25 mouse cellular contexts compared by ENCODE assay signal in the genomic region with DNA sequence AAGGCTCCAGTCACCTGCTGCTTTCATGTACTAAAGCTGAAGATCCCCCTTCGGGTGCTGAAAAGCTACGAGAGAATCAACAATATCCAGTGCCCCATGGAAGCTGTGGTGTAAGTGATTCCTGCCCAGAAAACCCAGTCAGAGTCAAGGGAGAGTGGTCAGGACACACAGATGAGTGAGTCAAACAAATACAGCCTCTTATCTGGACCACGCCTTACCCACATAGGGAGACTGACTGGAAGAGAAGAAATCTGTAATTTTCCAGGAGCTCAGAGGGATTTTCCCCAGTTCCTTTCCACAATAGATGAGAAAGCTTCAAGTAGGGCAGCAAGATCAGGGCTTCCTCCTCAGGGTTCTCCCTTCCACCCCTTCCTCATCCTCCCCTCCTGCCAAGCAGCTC. TPM values are rescaled to one million over a fixed set of nuclear protein-coding genes. Genes with fewer than 3 reads are reported as not detected.
"Had no signal": no experiment of that assay in that cellular context is flagged by ENCODE, and none has a peak within 500 bp of the region (broad histone marks: within the 10 kb centered on the region; RNA-seq: fewer than 3 reads in every experiment).

No protein-coding gene starts in this region.

- H3K4me1 ChIP-seq: liver, embryonic 15.5 days; lung, embryonic 15.5 days; midbrain, embryonic 10.5 days; midbrain, embryonic 12.5 days; neural tube, embryonic 12.5 days; stomach, embryonic 15.5 days had no signal

- H3K27ac ChIP-seq: liver, embryonic 15.5 days; lung, embryonic 15.5 days; macrophage; midbrain, embryonic 10.5 days; midbrain, embryonic 12.5 days; neural tube, embryonic 12.5 days; stomach, embryonic 15.5 days; stomach, postnatal 0 days had no signal

- H3K36me3 ChIP-seq: liver, embryonic 15.5 days; lung, embryonic 15.5 days; midbrain, embryonic 10.5 days; midbrain, embryonic 12.5 days; neural tube, embryonic 12.5 days; stomach, embryonic 15.5 days had no signal

- DNase-seq: liver, postnatal 0 days; lung, adult 2 months; lung, postnatal 14 days; lung, postnatal 36 days; midbrain, embryonic 14.5 days; right cerebral cortex, postnatal 14 days; thymus, adult 18-20 months; thymus, postnatal 14 days; thymus, postnatal 36 days had no signal

- ATAC-seq: liver, postnatal 0 days; lung, postnatal 0 days; midbrain, embryonic 16.5 days had no signal

- H3K9me3 ChIP-seq: liver, embryonic 15.5 days; lung, embryonic 15.5 days; midbrain, embryonic 10.5 days; midbrain, embryonic 12.5 days; neural tube, embryonic 12.5 days; stomach, embryonic 15.5 days had no signal

- H3K9ac ChIP-seq: liver, embryonic 15.5 days; liver, postnatal 0 days; lung, embryonic 15.5 days; midbrain, embryonic 12.5 days; neural tube, embryonic 12.5 days; stomach, embryonic 15.5 days had no signal

- H3K4me3 ChIP-seq: liver, embryonic 15.5 days; lung, embryonic 15.5 days; midbrain, embryonic 10.5 days; midbrain, embryonic 12.5 days; neural tube, embryonic 12.5 days; stomach, embryonic 15.5 days had no signal

- H3K4me2 ChIP-seq: liver, embryonic 15.5 days; lung, embryonic 15.5 days; midbrain, embryonic 12.5 days; neural tube, embryonic 12.5 days; stomach, embryonic 15.5 days had no signal

- H3K27me3 ChIP-seq: liver, embryonic 15.5 days; lung, embryonic 15.5 days; midbrain, embryonic 12.5 days; neural tube, embryonic 12.5 days; stomach, embryonic 15.5 days had no signal

RNA-seq across cellular contexts. Expression of a gene that starts 1.1 kb away (rescaled TPM):
- total RNA-seq: megakaryocyte, adult 5-6 weeks; megakaryocyte-erythroid progenitor cell, adult 5-6 weeks; neutrophil, adult 5-6 weeks had no signal
- polyA plus RNA-seq: liver, embryonic 15.5 days; lung, embryonic 15.5 days; midbrain, embryonic 10.5 days; midbrain, embryonic 12.5 days; midbrain, embryonic 14.5 days; midbrain, embryonic 16.5 days; neural tube, embryonic 12.5 days; neural tube, embryonic 14.5 days; stomach, embryonic 15.5 days; stomach, postnatal 0 days had no signal

RNA-seq across cellular contexts. Expression of a gene that starts 14.4 kb away (rescaled TPM):
- total RNA-seq: megakaryocyte, adult 5-6 weeks; megakaryocyte-erythroid progenitor cell, adult 5-6 weeks; neutrophil, adult 5-6 weeks had no signal
- polyA plus RNA-seq: midbrain, embryonic 10.5 days; spleen, adult 2 months had no signal

RNA-seq across cellular contexts. Expression of a gene that starts 58.4 kb away (rescaled TPM):
- total RNA-seq: megakaryocyte, adult 5-6 weeks; megakaryocyte-erythroid progenitor cell, adult 5-6 weeks; neutrophil, adult 5-6 weeks had no signal
- polyA plus RNA-seq: liver, postnatal 0 days; macrophage; midbrain, embryonic 10.5 days; midbrain, embryonic 12.5 days; midbrain, embryonic 14.5 days; neural tube, embryonic 14.5 days; testis, adult 2 months had no signal
